Mouse (Mus musculus): ENCODE data around the gene Olfr1152.

The Olfr1152 gene

GRCm38 (mm10) chr2:87866192-87866591 lies at the start of gene Olfr1152:
Olfr1152 (plus strand) TSS chr2:87866492.
- DNase-seq (ENCODE audit: low spot score): no peak

GRCm38 (mm10) chr2:87830233-87830632 lies 36.1 kb upstream of the Olfr1152 start, which contains the start of gene Olfr1148:
Olfr1148 (plus strand) TSS chr2:87830533.
- no peak for DNase-seq (ENCODE audit: low spot score)

GRCm38 (mm10) chr2:87843693-87844092 lies 22.6 kb upstream of the Olfr1152 start, which contains the start of gene Olfr1150-ps1:
Olfr1150-ps1 (plus strand) TSS chr2:87843993.
- no peak for DNase-seq (ENCODE audit: low spot score)

- DNase-seq (ENCODE audit: low spot score): no peak
These were observed 10.7 kb upstream of the Olfr1152 start, which contains the start of gene Olfr1151 for GRCm38 (mm10) chr2:87855562-87855961. Olfr1151 (plus strand) TSS chr2:87855862.

- DNase-seq (ENCODE audit: low spot score): no peak
These were observed 28.4 kb downstream of the Olfr1152 start, which contains the start of gene Olfr1153 for GRCm38 (mm10) chr2:87894662-87895061. Olfr1153 (plus strand) TSS chr2:87894962.

- no peak for DNase-seq (ENCODE audit: low spot score)
These were observed 38.8 kb downstream of the Olfr1152 start, which contains the start of gene Olfr1154 for GRCm38 (mm10) chr2:87905066-87905465. Olfr1154 (minus strand) TSS chr2:87905166.
